Mouse (Mus musculus) monocyte, adult 59 days (primary cell): ENCODE measurements around the gene Gm45618. TPM values are rescaled to one million over a fixed set of nuclear protein-coding genes. Genes with fewer than 3 reads are reported as not detected.

Experiments
- total RNA-seq, 2 experiments: library from RNA; stranded (reverse); gene quantifications; one replicate each; pipeline ENCODE4 v1.2.4; 2023

Gene Gm45618
- total RNA-seq: not detected

DNA sequence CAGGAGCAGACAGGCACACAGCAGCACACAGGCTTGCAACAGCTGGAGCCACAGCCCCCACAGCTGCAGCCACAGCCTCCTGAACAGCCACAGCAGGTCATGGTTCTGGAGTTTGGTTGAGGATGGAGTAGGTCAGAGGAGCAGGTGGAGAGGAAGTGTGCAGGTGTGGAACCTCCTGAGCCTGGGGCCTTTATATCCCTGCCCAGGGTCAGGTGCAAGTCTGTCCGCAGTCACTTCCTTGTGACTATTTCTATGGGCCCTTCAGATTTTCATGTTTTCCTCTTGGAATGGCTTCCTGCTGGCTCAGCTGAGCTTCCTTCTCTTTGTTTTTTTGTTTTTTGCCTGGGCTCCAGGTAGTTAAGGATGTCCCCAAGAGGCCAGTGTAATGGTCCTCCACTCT lies at the start of gene Gm45618:
Gene Gm45618, minus strand, starts transcription at position 101 of the 400 bp plus-strand sequence.

GRCm38 (mm10) chr7:142165639-142166038 lies 45.1 kb upstream of the Gm45618 start, which contains the start of gene Gm4553:
Gm4553 (minus strand) TSS chr7:142165739.

GRCm38 (mm10) chr7:142157013-142157412 lies 36.5 kb upstream of the Gm45618 start, which contains the start of gene Gm29735:
Gm29735 (minus strand) TSS chr7:142157113.

GRCm38 (mm10) chr7:142144507-142144906 lies 24.0 kb upstream of the Gm45618 start, which contains the start of gene Gm45337:
Gm45337 (minus strand) TSS chr7:142144607.

GRCm38 (mm10) chr7:142135934-142136333 lies 15.4 kb upstream of the Gm45618 start, which contains the start of gene Gm39115:
Gm39115 (minus strand) TSS chr7:142136034.

GRCm38 (mm10) chr7:142095183-142095931 lies 25.2 kb downstream of the Gm45618 start, which contains the start of gene Dusp8:
Dusp8 (minus strand) TSS chr7:142095843.

Other genes with a start within 250 kb of the Gm45618 start
- gene Tollip, start 202.2 kb downstream of the Gm45618 start, total RNA-seq: 10 to 100 TPM; 56.4 to 60.9 TPM
- not detected for gene Brsk2, start 171.0 kb downstream of the Gm45618 start, total RNA-seq
- gene Mob2, start 59.7 kb downstream of the Gm45618 start, total RNA-seq: 10 to 100 TPM; 33.7 to 38.0 TPM
- gene Dusp8, start 24.9 kb downstream of the Gm45618 start, total RNA-seq: 1 to 10 TPM; 1.2 to 2.1 TPM
- not detected for gene Gm39115, start 15.3 kb upstream of the Gm45618 start, total RNA-seq
- not detected for gene Gm45337, start 23.9 kb upstream of the Gm45618 start, total RNA-seq
- not detected for gene Gm29735, start 36.4 kb upstream of the Gm45618 start, total RNA-seq
- gene Gm4553, start 45.0 kb upstream of the Gm45618 start, total RNA-seq: not detected
- gene Krtap5-2, start 55.3 kb upstream of the Gm45618 start, total RNA-seq: not detected
- not detected for gene Gm10153, start 69.7 kb upstream of the Gm45618 start, total RNA-seq
- gene Krtap5-3, start 80.6 kb upstream of the Gm45618 start, total RNA-seq: not detected
- not detected for gene Gm7579, start 91.1 kb upstream of the Gm45618 start, total RNA-seq
- not detected for gene Krtap5-5, start 109.2 kb upstream of the Gm45618 start, total RNA-seq
- gene Gm40460, start 120.3 kb upstream of the Gm45618 start, total RNA-seq: not detected
- not detected for gene Gm2431, start 137.6 kb upstream of the Gm45618 start, total RNA-seq
- not detected for gene Gm4559, start 153.6 kb upstream of the Gm45618 start, total RNA-seq
- gene Krtap5-1, start 176.4 kb upstream of the Gm45618 start, total RNA-seq: not detected
- not detected for gene Krtap5-4, start 182.8 kb upstream of the Gm45618 start, total RNA-seq